Mouse (Mus musculus) CH12.LX (cell line): ENCODE data around the gene Kcnab3. TPM values are rescaled to one million over a fixed set of nuclear protein-coding genes. Genes with fewer than 3 reads are reported as not detected.
"Not testable (repeated sequence)": the region's sequence is repeated elsewhere in the genome, so short reads cannot be mapped to it uniquely, and the experiment has no call there.

ENCODE experiments used
- DNase-seq: peaks from one replicate; pipeline ENCODE4 v3.0.0-alpha.2; 2013; ENCODE audit errors: extremely low read depth
- H3K27ac ChIP-seq: 2 replicates; pipeline ENCODE4 v1.5.1; 2012; ENCODE audit warnings: low read depth, mild to moderate bottlenecking, control low read depth, moderate library complexity; ENCODE audit not compliant: insufficient read depth
- H3K27me3 ChIP-seq: replicated peaks from 2 replicates; pipeline ENCODE3; 2012; ENCODE audit warnings: inconsistent platforms
- H3K36me3 ChIP-seq, 2 experiments: replicated peaks in 1 of 2; 2 replicates each; pipeline versions ENCODE3 to v1.6.1; 2012; ENCODE audit warnings: inconsistent platforms in 1 of 2, low read length in 1 of 2, mild to moderate bottlenecking in 1 of 2, mixed read lengths in 1 of 2, moderate library complexity in 1 of 2; ENCODE audit not compliant: control insufficient read depth in 1 of 2, insufficient read depth in 1 of 2
- H3K4me1 ChIP-seq, 2 experiments: 2 replicates each; pipeline ENCODE4 v1.6.1; 2012; ENCODE audit warnings: inconsistent platforms in 1 of 2, moderate library complexity in 1 of 2; ENCODE audit not compliant: insufficient read depth in 2 of 2, control insufficient read depth in 1 of 2
- H3K4me2 ChIP-seq: 2 replicates; pipeline ENCODE4 v1.6.1; 2012; ENCODE audit warnings: low read depth, mild to moderate bottlenecking, control low read depth; ENCODE audit not compliant: poor library complexity, insufficient read depth, severe bottlenecking
- H3K4me3 ChIP-seq, 3 experiments: fragments of 150-350 bp in 1 of 3; sonication (generic) in 1 of 3; replicated peaks in 1 of 3; 2 replicates each; pipeline versions ENCODE3 to v1.5.1; 2011 to 2012; ENCODE audit warnings: low read depth in 2 of 3, low read length in 2 of 3, mild to moderate bottlenecking in 2 of 3, moderate library complexity in 2 of 3, control low read depth in 1 of 3, improper control_type of control experiment in 1 of 3, inconsistent platforms in 1 of 3, mixed read lengths in 1 of 3; ENCODE audit not compliant: poor library complexity in 1 of 3
- H3K79me2 ChIP-seq: replicated peaks from 2 replicates; pipeline ENCODE4 v1.6.1; 2012; ENCODE audit warnings: mild to moderate bottlenecking, moderate library complexity; ENCODE audit not compliant: control insufficient read depth, poor library complexity, insufficient read depth, severe bottlenecking; ENCODE audit errors: extremely low read depth
- H3K9ac ChIP-seq: 2 replicates; pipeline ENCODE4 v1.6.1; 2012; ENCODE audit warnings: low read depth, mild to moderate bottlenecking, control low read depth, moderate library complexity; ENCODE audit not compliant: insufficient read depth
- H3K9me3 ChIP-seq: replicated peaks from 2 replicates; pipeline ENCODE3; 2012; ENCODE audit warnings: low read length, inconsistent platforms, mixed read lengths
- BHLHE40 ChIP-seq: IDR thresholded peaks from 2 replicates; pipeline ENCODE4 v1.6.1; 2011; ENCODE audit warnings: mild to moderate bottlenecking, low read depth, low read length, improper control_type of control experiment
- CHD2 ChIP-seq: IDR thresholded peaks from 2 replicates; pipeline ENCODE4 v1.6.1; 2011; ENCODE audit warnings: low read length, improper control_type of control experiment
- EP300 ChIP-seq: IDR thresholded peaks from 2 replicates; pipeline ENCODE4 v1.6.1; 2011; ENCODE audit warnings: low read length, improper control_type of control experiment
- ETS1 ChIP-seq: conservative IDR thresholded peaks from 2 replicates; pipeline ENCODE4 v1.6.1; 2012; ENCODE audit warnings: low read depth, mild to moderate bottlenecking, inconsistent platforms, low read length, improper control_type of control experiment, moderate library complexity
- GABPA ChIP-seq: IDR thresholded peaks from 2 replicates; pipeline ENCODE4 v1.6.1; 2012; ENCODE audit warnings: low read depth, low read length, improper control_type of control experiment, inconsistent platforms; ENCODE audit not compliant: insufficient replicate concordance
- HCFC1 ChIP-seq: IDR thresholded peaks from 2 replicates; pipeline ENCODE4 v1.6.1; 2012; ENCODE audit warnings: low read depth, mild to moderate bottlenecking, inconsistent platforms, low read length, improper control_type of control experiment
- JUN ChIP-seq: IDR thresholded peaks from 2 replicates; pipeline ENCODE4 v1.6.1; 2011; ENCODE audit warnings: low read depth, mild to moderate bottlenecking, low read length, improper control_type of control experiment, moderate library complexity; ENCODE audit not compliant: insufficient read depth
- MAFK ChIP-seq: IDR thresholded peaks from 2 replicates; pipeline ENCODE4 v1.6.1; 2011; ENCODE audit warnings: low read length, improper control_type of control experiment; ENCODE audit not compliant: insufficient replicate concordance
- MAZ ChIP-seq: IDR thresholded peaks from 2 replicates; pipeline ENCODE4 v1.6.1; 2012; ENCODE audit warnings: low read depth, mild to moderate bottlenecking, inconsistent platforms, low read length, improper control_type of control experiment, moderate library complexity
- MYC ChIP-seq: IDR thresholded peaks from 2 replicates; pipeline ENCODE4 v1.6.1; 2011; ENCODE audit warnings: low read depth, mild to moderate bottlenecking, improper control_type of control experiment, low read length
- NELFE ChIP-seq: IDR thresholded peaks from 2 replicates; pipeline ENCODE4 v1.6.1; 2011; ENCODE audit warnings: low read depth, low read length, improper control_type of control experiment
- POLR2A ChIP-seq: IDR thresholded peaks from 2 replicates; pipeline ENCODE4 v1.6.1; 2011; ENCODE audit warnings: low read depth, mild to moderate bottlenecking, improper control_type of control experiment, low read length
- POLR2AphosphoS2 ChIP-seq: IDR thresholded peaks from 2 replicates; pipeline ENCODE4 v1.6.1; 2011; ENCODE audit warnings: low read depth, low read length, improper control_type of control experiment
- RAD21 ChIP-seq: IDR thresholded peaks from 2 replicates; pipeline ENCODE4 v1.6.1; 2011; ENCODE audit warnings: low read depth, mild to moderate bottlenecking, low read length, improper control_type of control experiment, moderate library complexity
- SMC3 ChIP-seq: IDR thresholded peaks from 2 replicates; pipeline ENCODE4 v1.6.1; 2011; ENCODE audit warnings: low read depth, low read length, improper control_type of control experiment
- TCF12 ChIP-seq: IDR thresholded peaks from 2 replicates; pipeline ENCODE4 v1.6.1; 2014; ENCODE audit warnings: low read depth, mild to moderate bottlenecking, inconsistent platforms, low read length, improper control_type of control experiment
- USF2 ChIP-seq: conservative IDR thresholded peaks from 2 replicates; pipeline ENCODE4 v1.6.1; 2011; ENCODE audit warnings: low read depth, low read length, improper control_type of control experiment
- ZKSCAN1 ChIP-seq: IDR thresholded peaks from 2 replicates; pipeline ENCODE4 v1.6.1; 2012; ENCODE audit warnings: low read depth, inconsistent platforms, low read length, improper control_type of control experiment, borderline replicate concordance
- ZMIZ1 ChIP-seq: IDR thresholded peaks from 2 replicates; pipeline ENCODE4 v1.6.1; 2012; ENCODE audit warnings: low read depth, mild to moderate bottlenecking, inconsistent platforms, low read length, improper control_type of control experiment
- ZNF384 ChIP-seq: IDR thresholded peaks from 2 replicates; pipeline ENCODE4 v1.6.1; 2012; ENCODE audit warnings: low read depth, low read length, improper control_type of control experiment, inconsistent platforms
- dilution Hi-C: fragments of 300-500 bp; cut with MboI; formaldehyde crosslinking; loops from 2 replicates; pipeline ENCODE4 v1.14.3; 2020; ENCODE audit warnings: low sequenced_read_pairs; ENCODE audit not compliant: extremely low pct_unique_long_range_greater_than_20kb, extremely low pct_ligation_motif_present
- in situ Hi-C: fragments of 300-500 bp; cut with MboI; formaldehyde crosslinking; loops from 3 replicates; pipeline ENCODE4 v1.14.3; 2019; ENCODE audit warnings: low sequenced_read_pairs, low pct_ligation_motif_present, low pct_unique_long_range_greater_than_20kb, mixed read lengths
- polyA plus RNA-seq: library from polyadenylated mRNA; unstranded; fragments of >175 nt; gene quantifications from 2 replicates; pipeline ENCODE4 v1.2.1, GENCODE M21; 2012; ENCODE audit warnings: low read depth; ENCODE audit not compliant: insufficient read length
- total RNA-seq, 2 experiments: library from RNA; depleted of rRNA; stranded (reverse); fragments of 300-350 nt in 1 of 2; fragments of >200 nt in 1 of 2; gene quantifications; 2 replicates each; pipeline ENCODE4 v1.2.3; 2012 to 2014

The Kcnab3 gene
- total and polyA plus RNA-seq, 3 experiments = 0.39 to 1.1 TPM; not detected in 1

GRCm38 (mm10) chr11:69311266-69311665 is 14.8 kb upstream of the Kcnab3 start:
- Histone ChIP-seq H3K79me2 (no peaks in the 10 kb centered on the region), H3K4me2 (no peak overlapping the region), H3K9me3 (no peaks in the 10 kb centered on the region), H3K4me3 (no peak overlapping the region), H3K4me1 (no peaks in the 10 kb centered on the region; a peak in 1 of 4 replicates), H3K36me3 (peaks cover 64 to 94% of the 10 kb centered on the region in 2 experiments), H3K27me3 (no peaks in the 10 kb centered on the region), H3K9ac (no peak overlapping the region), H3K27ac (no peak overlapping the region)
- in situ Hi-C loops (no loop called here), dilution Hi-C loops (no loop called here)
- no peak for DNase-seq
- TF ChIP-seq MYC (no peak), ZMIZ1 (no peak), BHLHE40 (no peak), USF2 (no peak), HCFC1 (no peak), RAD21 (no peak), MAFK (no peak), ZKSCAN1 (no peak), NELFE (no peak), ZNF384 (no peak), MAZ (no peak), JUN (no peak), TCF12 (no peak), POLR2A (no peak), ETS1 (no peak), POLR2AphosphoS2 (no peak)

GRCm38 (mm10) chr11:69316361-69316760 is 9.7 kb upstream of the Kcnab3 start:
- H3K9me3 ChIP-seq = no peaks in the 10 kb centered on the region
- dilution Hi-C loops (no loop called here), in situ Hi-C loops (no loop called here)
- no peak overlapping the region for H3K9ac ChIP-seq
- H3K79me2 ChIP-seq = no peaks in the 10 kb centered on the region
- peaks cover 40 to 86% of the 10 kb centered on the region in 2 experiments for H3K36me3 ChIP-seq
- H3K4me2 ChIP-seq = no peak overlapping the region
- no peak for DNase-seq
- H3K27ac ChIP-seq = no peak overlapping the region
- no peaks in the 10 kb centered on the region; a peak in 1 of 4 replicates for H3K4me1 ChIP-seq
- H3K27me3 ChIP-seq = no peaks in the 10 kb centered on the region
- no peak overlapping the region for H3K4me3 ChIP-seq
- TF ChIP-seq GABPA (no peak), POLR2AphosphoS2 (no peak), RAD21 (no peak), SMC3 (no peak), CHD2 (no peak), EP300 (no peak)

GRCm38 (mm10) chr11:69318000-69318399 is 8.1 kb upstream of the Kcnab3 start:
- Histone ChIP-seq H3K36me3 (peaks cover 40 to 78% of the 10 kb centered on the region in 2 experiments), H3K4me1 (peaks cover 3 to 15% of the 10 kb centered on the region in 2 experiments)
- H3K27ac ChIP-seq, DNase-seq, H3K27me3 ChIP-seq, dilution Hi-C loops, H3K4me2 ChIP-seq, in situ Hi-C loops, H3K9me3 ChIP-seq, H3K79me2 ChIP-seq, H3K9ac ChIP-seq, H3K4me3 ChIP-seq: not testable (repeated sequence)
